ENCODE assay signal across 1 mouse cellular context in the genomic region with DNA sequence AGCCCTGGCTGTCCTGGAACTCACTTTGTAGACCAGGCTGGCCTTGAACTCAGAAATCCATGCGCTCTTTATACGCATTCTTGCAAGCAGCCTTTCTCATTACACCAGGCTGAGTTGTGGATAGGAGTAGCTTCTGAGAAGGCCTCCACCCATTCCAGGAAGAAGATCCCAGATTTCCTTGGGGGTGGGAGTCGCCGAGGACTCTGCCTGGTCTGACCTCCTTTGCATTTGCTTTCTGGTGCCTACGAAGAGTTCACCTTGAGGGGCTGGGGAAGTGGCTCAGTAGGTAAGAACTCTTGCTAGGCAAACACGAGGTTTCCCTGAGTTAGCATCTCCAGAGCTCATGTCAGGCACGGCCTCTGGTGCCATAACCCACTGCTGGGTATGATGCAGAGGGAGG.
TF ChIP-seq lines count a peak whose summit lies in the region.

No protein-coding gene starts in this region.

TF ChIP-seq in MEL, 35 proteins besides CTCF, POLR2A, EP300 and RAD21 (continued from another document):
- TF ChIP-seq ZKSCAN1 (IDR thresholded peaks at IDR 0.05; ENCODE audit: low read depth, low read length) (no peak), MYB (IDR thresholded peaks at IDR 0.05; ENCODE audit: low read depth, low read length) (no peak)
